Mouse (Mus musculus): ENCODE results near the gene Adamtsl1. TPM values are rescaled to one million over a fixed set of nuclear protein-coding genes. Genes with fewer than 3 reads are reported as not detected.

Gene Adamtsl1
- polyA plus RNA-seq, 2 experiments = 0.11 to 0.23 TPM

DNA sequence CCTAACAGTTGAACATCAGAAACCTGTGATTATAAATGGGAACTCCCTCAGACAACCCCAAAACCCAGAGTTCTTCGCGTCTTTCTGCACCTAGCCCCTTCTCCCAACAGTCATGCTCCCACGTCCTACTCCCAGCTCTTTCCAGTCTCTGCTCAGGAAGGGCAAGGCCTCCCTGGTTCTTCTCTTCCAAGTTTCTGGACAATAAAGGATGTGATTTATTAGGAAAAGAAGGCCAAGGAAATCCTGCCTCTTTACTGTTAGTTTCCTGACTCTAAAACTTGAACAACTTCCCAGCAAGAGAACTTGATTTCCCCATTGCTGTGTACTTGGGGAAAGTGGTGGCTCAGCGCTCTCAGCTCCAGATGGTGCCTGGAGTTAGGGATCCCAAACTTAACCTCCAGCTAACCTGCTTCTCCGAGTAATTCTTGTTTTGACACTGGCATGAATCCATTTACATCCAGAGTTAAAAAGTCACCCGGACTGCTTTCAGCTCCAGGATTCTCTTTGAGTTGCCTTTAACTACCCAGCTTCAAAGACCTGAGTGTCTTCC, 823.3 kb downstream of the Adamtsl1 start:
- no peak for TF ChIP-seq EP300 (IDR thresholded peaks at IDR 0.05; ENCODE audit: low read depth)
- no peak for TF ChIP-seq CTCF (IDR thresholded peaks at IDR 0.05; ENCODE audit: low read depth)
- Histone ChIP-seq H3K9ac (replicated peaks) (no peak overlapping the region), H3K27ac (no peak overlapping the region), H3K4me3 (ENCODE audit: insufficient read depth in 1 of 2, low read depth in 2 of 2, low read length in 2 of 2) (no peak overlapping the region), H3K36me3 (replicated peaks; ENCODE audit: control insufficient read depth, insufficient read depth, low read depth) (no peaks in the 10 kb centered on the region), H3K4me2 (ENCODE audit: low read depth) (no peak overlapping the region), H3K9me3 (ENCODE audit: control insufficient read depth, low read length) (no peaks in the 10 kb centered on the region), H3K4me1 (replicated peaks; ENCODE audit: control insufficient read depth in 2 of 2, insufficient read depth in 2 of 2, low read length in 1 of 2) (no peaks in the 10 kb centered on the region), H3K27me3 (ENCODE audit: control insufficient read depth, insufficient read depth, low read length) (no peaks in the 10 kb centered on the region)
- WGBS (ENCODE audit: insufficient replicate concordance) = 55% methylated on average over 6 of the region's 6 CpGs
- DNase-seq (ENCODE audit: low read depth in 3 of 3, low spot score in 3 of 3) (no peak), ATAC-seq (ENCODE audit: insufficient read depth) (no peak)

DNA sequence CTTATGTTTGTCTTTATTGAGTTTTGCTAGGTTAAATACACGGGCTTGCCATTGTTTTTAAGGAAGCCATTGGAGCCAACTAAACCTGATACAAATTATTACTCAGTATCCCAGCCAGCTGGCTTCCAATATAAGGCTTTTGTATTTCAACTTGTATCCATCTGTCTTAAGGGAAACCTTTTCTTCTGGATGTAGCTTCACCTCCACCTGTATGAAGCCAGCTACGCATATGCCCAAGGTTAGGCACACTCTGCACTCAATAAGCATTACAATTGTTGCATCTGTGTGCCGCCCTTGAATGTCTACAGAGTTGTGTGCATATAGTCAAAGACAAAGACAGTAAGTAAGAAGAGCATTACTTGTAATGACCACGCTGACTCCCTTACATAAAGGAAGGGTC, 835.4 kb downstream of the Adamtsl1 start:
- TF ChIP-seq CTCF (IDR thresholded peaks at IDR 0.05; ENCODE audit: low read depth) (no peak), EP300 (IDR thresholded peaks at IDR 0.05; ENCODE audit: low read depth) (no peak)
- Histone ChIP-seq H3K4me2 (ENCODE audit: low read depth) (no peak overlapping the region), H3K9ac (replicated peaks) (no peak overlapping the region), H3K4me3 (ENCODE audit: insufficient read depth in 1 of 2, low read depth in 2 of 2, low read length in 2 of 2) (no peak overlapping the region), H3K36me3 (replicated peaks; ENCODE audit: control insufficient read depth, insufficient read depth, low read depth) (no peaks in the 10 kb centered on the region), H3K9me3 (ENCODE audit: control insufficient read depth, low read length) (no peaks in the 10 kb centered on the region), H3K4me1 (replicated peaks; ENCODE audit: control insufficient read depth in 2 of 2, insufficient read depth in 2 of 2, low read length in 1 of 2) (0 out of 4 replicates have a peak, but pooled peaks cover 0 to 2% of the 10 kb centered on the region in 2 experiments), H3K27ac (no peak overlapping the region), H3K27me3 (ENCODE audit: control insufficient read depth, insufficient read depth, low read length) (no peaks in the 10 kb centered on the region)
- DNase-seq (ENCODE audit: low read depth in 3 of 3, low spot score in 3 of 3) = no peak
- WGBS (ENCODE audit: insufficient replicate concordance) = 62% methylated on average over 4 of the region's 4 CpGs
- ATAC-seq (ENCODE audit: insufficient read depth) = no peak

DNA sequence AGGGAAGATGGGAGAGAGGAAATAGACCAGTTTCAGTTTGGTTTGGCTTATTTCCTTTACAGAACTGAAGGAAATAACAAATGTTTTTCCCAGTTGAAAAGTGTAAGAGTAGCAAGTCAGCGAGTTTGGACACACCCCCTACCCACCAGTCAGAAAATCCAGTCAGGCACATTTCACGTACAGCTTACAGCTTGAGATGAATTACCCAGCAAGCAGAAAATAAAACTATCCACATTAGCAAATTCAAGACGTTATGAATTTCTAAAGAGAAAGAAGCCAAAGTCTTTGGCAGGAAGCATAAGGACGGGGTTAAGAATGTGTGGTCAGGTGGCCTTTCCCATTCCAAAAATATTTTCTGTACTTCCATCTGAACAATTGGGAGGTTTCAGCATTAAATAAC, 838.1 kb downstream of the Adamtsl1 start:
- no peaks in the 10 kb centered on the region for H3K36me3 ChIP-seq (replicated peaks; ENCODE audit: control insufficient read depth, insufficient read depth, low read depth)
- no peak for DNase-seq (ENCODE audit: low read depth in 3 of 3, low spot score in 3 of 3)
- no peak overlapping the region for H3K4me3 ChIP-seq (ENCODE audit: insufficient read depth in 1 of 2, low read depth in 2 of 2, low read length in 2 of 2)
- no peak for TF ChIP-seq EP300 (IDR thresholded peaks at IDR 0.05; ENCODE audit: low read depth)
- TF ChIP-seq CTCF (IDR thresholded peaks at IDR 0.05; ENCODE audit: low read depth) = no peak
- no peak overlapping the region for H3K27ac ChIP-seq
- H3K4me1 ChIP-seq (replicated peaks; ENCODE audit: control insufficient read depth in 2 of 2, insufficient read depth in 2 of 2, low read length in 1 of 2) = 0 out of 4 replicates have a peak, but pooled peaks cover 0 to 2% of the 10 kb centered on the region in 2 experiments
- H3K4me2 ChIP-seq (ENCODE audit: low read depth) = no peak overlapping the region
- no peaks in the 10 kb centered on the region for H3K9me3 ChIP-seq (ENCODE audit: control insufficient read depth, low read length)
- 49% methylated on average over 4 of the region's 4 CpGs for WGBS (ENCODE audit: insufficient replicate concordance)
- no peak for ATAC-seq (ENCODE audit: insufficient read depth)
- no peak overlapping the region for H3K9ac ChIP-seq (replicated peaks)
- no peaks in the 10 kb centered on the region for H3K27me3 ChIP-seq (ENCODE audit: control insufficient read depth, insufficient read depth, low read length)

DNA sequence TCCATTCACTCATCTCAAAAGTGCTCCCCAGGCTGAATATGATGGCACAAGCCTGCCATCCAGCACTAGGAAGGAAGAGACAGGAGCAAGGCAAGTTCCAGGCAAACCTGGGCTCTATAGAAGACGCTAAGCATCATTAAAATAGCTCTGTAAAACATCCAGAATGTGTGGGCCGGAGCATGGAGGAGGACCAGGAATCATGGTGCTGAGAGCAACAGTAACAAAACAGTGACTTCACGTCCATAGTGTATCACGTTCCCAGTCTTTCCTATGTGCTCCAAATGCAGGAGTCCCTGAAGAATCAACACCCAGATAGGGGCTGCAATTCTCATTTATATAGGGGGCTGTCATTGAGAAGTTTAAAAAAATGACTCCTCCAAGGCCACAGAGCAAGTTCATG, 839.6 kb downstream of the Adamtsl1 start:
- Histone ChIP-seq H3K9ac (replicated peaks) (no peak overlapping the region), H3K27ac (no peak overlapping the region), H3K4me2 (ENCODE audit: low read depth) (no peak overlapping the region), H3K4me1 (replicated peaks; ENCODE audit: control insufficient read depth in 2 of 2, insufficient read depth in 2 of 2, low read length in 1 of 2) (0 out of 4 replicates have a peak, but pooled peaks cover 0 to 2% of the 10 kb centered on the region in 2 experiments), H3K36me3 (replicated peaks; ENCODE audit: control insufficient read depth, insufficient read depth, low read depth) (no peaks in the 10 kb centered on the region), H3K9me3 (ENCODE audit: control insufficient read depth, low read length) (no peaks in the 10 kb centered on the region), H3K27me3 (ENCODE audit: control insufficient read depth, insufficient read depth, low read length) (no peaks in the 10 kb centered on the region), H3K4me3 (ENCODE audit: insufficient read depth in 1 of 2, low read depth in 2 of 2, low read length in 2 of 2) (no peak overlapping the region)
- no peak for ATAC-seq (ENCODE audit: insufficient read depth)
- whole genome bisulfite sequencing (ENCODE audit: insufficient replicate concordance) = 68% methylated on average over 4 of the region's 4 CpGs
- TF ChIP-seq CTCF (IDR thresholded peaks at IDR 0.05; ENCODE audit: low read depth) = no peak
- no peak for TF ChIP-seq EP300 (IDR thresholded peaks at IDR 0.05; ENCODE audit: low read depth)
- DNase-seq (ENCODE audit: low read depth in 3 of 3, low spot score in 3 of 3) = no peak

GRCm38 (mm10) chr4:86359398-86359797, 845.4 kb downstream of the Adamtsl1 start:
- Histone ChIP-seq H3K9me3 (ENCODE audit: control insufficient read depth, low read length) (no peaks in the 10 kb centered on the region), H3K27ac (no peak overlapping the region), H3K4me2 (ENCODE audit: low read depth) (no peak overlapping the region), H3K27me3 (ENCODE audit: control insufficient read depth, insufficient read depth, low read length) (no peaks in the 10 kb centered on the region), H3K4me3 (ENCODE audit: insufficient read depth in 1 of 2, low read depth in 2 of 2, low read length in 2 of 2) (no peak overlapping the region), H3K36me3 (replicated peaks; ENCODE audit: control insufficient read depth, insufficient read depth, low read depth) (no peaks in the 10 kb centered on the region), H3K9ac (replicated peaks) (no peak overlapping the region), H3K4me1 (replicated peaks; ENCODE audit: control insufficient read depth in 2 of 2, insufficient read depth in 2 of 2, low read length in 1 of 2) (no peaks in the 10 kb centered on the region)
- TF ChIP-seq EP300 (IDR thresholded peaks at IDR 0.05; ENCODE audit: low read depth) = no peak
- no peak for TF ChIP-seq CTCF (IDR thresholded peaks at IDR 0.05; ENCODE audit: low read depth)
- 64% methylated on average over 5 of the region's 5 CpGs for WGBS (ENCODE audit: insufficient replicate concordance)
- DNase-seq (ENCODE audit: low read depth in 3 of 3, low spot score in 3 of 3) (no peak), ATAC-seq (ENCODE audit: insufficient read depth) (no peak)
